Mouse (Mus musculus) small intestine, adult 10 weeks (tissue): ENCODE measurements around the gene Kcnj1. TPM values are rescaled to one million over a fixed set of nuclear protein-coding genes. Genes with fewer than 3 reads are reported as not detected.

Experiments used
- polyA plus RNA-seq: library from polyadenylated mRNA; stranded (reverse); fragments of 350-450 nt; fragmentation: Illumina TruSeq; extraction: RNeasy Lipid Tissue Mini Kit (QIAGEN cat#74804); gene quantifications from one replicate; pipeline ENCODE4 v1.2.3, GENCODE M21; 2014; ENCODE audit warnings: low replicate concordance

Gene Kcnj1
- polyA plus RNA-seq: not detected

DNA sequence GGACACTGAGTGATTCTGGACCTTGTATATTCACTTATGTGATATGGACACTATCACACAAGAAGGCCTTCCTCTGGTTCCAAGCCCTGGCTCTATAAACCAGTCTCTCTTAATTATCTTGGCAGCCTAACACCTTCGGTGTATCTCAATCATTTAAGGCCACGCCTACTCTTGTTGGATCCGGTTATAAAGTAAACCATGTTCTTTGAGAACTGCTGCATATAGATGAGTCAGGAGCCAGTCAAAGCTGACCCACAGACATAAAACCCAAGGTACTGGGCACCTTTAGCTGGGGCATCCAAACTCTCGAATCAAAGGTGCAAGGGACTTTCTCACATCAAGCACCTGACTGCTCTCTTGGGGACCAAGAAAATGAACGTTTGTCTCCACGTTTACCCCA, at the start of gene Kcnj1:
Kcnj1 (plus strand) TSS at position 292 of the 400 bp plus-strand sequence.

DNA sequence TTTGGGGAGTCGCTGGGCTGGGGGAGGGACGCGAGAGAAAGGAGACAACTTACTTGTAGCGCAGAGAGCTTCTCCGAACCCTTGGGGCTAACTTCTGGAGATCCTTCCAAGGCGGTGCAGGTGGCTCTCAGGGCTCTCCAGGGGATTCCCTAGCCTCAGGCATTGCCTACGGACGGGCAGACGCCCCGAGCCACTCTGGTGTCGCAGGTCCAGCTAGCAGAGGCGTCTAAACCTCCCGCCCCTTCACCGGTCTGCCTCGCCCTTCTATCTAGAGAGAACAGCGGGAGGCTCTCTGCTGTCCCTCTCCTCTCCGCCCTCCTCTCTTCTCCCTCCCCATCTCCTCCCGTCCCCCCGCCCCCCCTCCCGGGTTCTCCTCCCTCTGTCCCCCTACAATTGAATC, 28.2 kb upstream of the Kcnj1 start, which contains the start of gene Kcnj5:
Kcnj5 (minus strand) TSS at position 300 of the 400 bp plus-strand sequence.

Other genes with a start within 250 kb of the Kcnj1 start
- 0.48 TPM for gene Kcnj5, start 28.1 kb upstream of the Kcnj1 start, polyA plus RNA-seq
- gene Fli1, start 170.4 kb downstream of the Kcnj1 start, polyA plus RNA-seq: 7.5 TPM